Mouse (Mus musculus) lung, postnatal 0 days (tissue): ENCODE data around the gene Zfp292. TPM values are rescaled to one million over a fixed set of nuclear protein-coding genes. Genes with fewer than 3 reads are reported as not detected.

Source experiments
- ATAC-seq: fragments of 200-750 bp; cut with Nextera tagmentation; 2 replicates; pipeline ENCODE4 v1.8.0; 2017; ENCODE audit warnings: moderate library complexity
- DNase-seq: peaks from one replicate; pipeline ENCODE4 v3.0.0-alpha.2; 2016; ENCODE audit warnings: low spot score
- H3K27ac ChIP-seq: fragments of 300-500 bp; sonication (generic); 2 replicates; pipeline ENCODE4 v1.5.1; 2014; ENCODE audit warnings: antibody characterized with exemption, mild to moderate bottlenecking, low read length, mixed read lengths
- H3K27me3 ChIP-seq: fragments of 300-500 bp; sonication (generic); replicated peaks from 2 replicates; pipeline ENCODE4 v1.6.1; 2014; ENCODE audit warnings: low read length, mixed read lengths; ENCODE audit not compliant: insufficient read depth
- H3K36me3 ChIP-seq: fragments of 300-500 bp; sonication (generic); 2 replicates; pipeline ENCODE4 v1.6.1; 2014; ENCODE audit warnings: low read length, mixed read lengths; ENCODE audit not compliant: insufficient read depth
- H3K4me1 ChIP-seq: fragments of 300-500 bp; sonication (generic); 2 replicates; pipeline ENCODE4 v1.6.1; 2014; ENCODE audit warnings: antibody characterized with exemption, low read depth, low read length, mixed read lengths; ENCODE audit not compliant: insufficient read depth
- H3K4me2 ChIP-seq: fragments of 300-500 bp; sonication (generic); replicated peaks from 2 replicates; pipeline ENCODE4 v1.6.1; 2014; ENCODE audit warnings: low read depth, mild to moderate bottlenecking, low read length, moderate library complexity, mixed read lengths
- H3K4me3 ChIP-seq: fragments of 300-500 bp; sonication (generic); 2 replicates; pipeline ENCODE4 v1.5.1; 2014; ENCODE audit warnings: low read depth, low read length
- H3K9ac ChIP-seq: fragments of 300-500 bp; sonication (generic); replicated peaks from 2 replicates; pipeline ENCODE4 v1.6.1; 2014; ENCODE audit warnings: low read depth, mild to moderate bottlenecking
- H3K9me3 ChIP-seq: fragments of 300-500 bp; sonication (generic); 2 replicates; pipeline ENCODE4 v1.6.1; 2016; ENCODE audit warnings: low read length, mixed read lengths
- CTCF ChIP-seq: IDR thresholded peaks from 2 replicates; pipeline ENCODE4 v1.5.1; 2016; ENCODE audit warnings: antibody characterized with exemption, mild to moderate bottlenecking
- EP300 ChIP-seq: IDR thresholded peaks from 2 replicates; pipeline ENCODE4 v1.6.1; 2016; ENCODE audit warnings: antibody characterized with exemption, mild to moderate bottlenecking, control low read depth
- WGBS: fragments of 180-500 bp; shearing (Covaris S2); extraction: QIAGEN DNeasy Blood & Tissue Kit; methylation state at CpG from one replicate; pipeline ENCODE4 v1.1.7; 2014; 5-methylcytosine and 5-hydroxymethylcytosine counted together
- polyA plus RNA-seq: library from polyadenylated mRNA; unstranded; fragments of >200 nt; fragmentation: Nextera tagmentation; extraction: Ambion mirVana; gene quantifications from 2 replicates; pipeline ENCODE4 v1.2.1, GENCODE M21; 2015

The Zfp292 gene
- polyA plus RNA-seq, 1 experiment from 2014 or later, result 9.0 TPM

DNA sequence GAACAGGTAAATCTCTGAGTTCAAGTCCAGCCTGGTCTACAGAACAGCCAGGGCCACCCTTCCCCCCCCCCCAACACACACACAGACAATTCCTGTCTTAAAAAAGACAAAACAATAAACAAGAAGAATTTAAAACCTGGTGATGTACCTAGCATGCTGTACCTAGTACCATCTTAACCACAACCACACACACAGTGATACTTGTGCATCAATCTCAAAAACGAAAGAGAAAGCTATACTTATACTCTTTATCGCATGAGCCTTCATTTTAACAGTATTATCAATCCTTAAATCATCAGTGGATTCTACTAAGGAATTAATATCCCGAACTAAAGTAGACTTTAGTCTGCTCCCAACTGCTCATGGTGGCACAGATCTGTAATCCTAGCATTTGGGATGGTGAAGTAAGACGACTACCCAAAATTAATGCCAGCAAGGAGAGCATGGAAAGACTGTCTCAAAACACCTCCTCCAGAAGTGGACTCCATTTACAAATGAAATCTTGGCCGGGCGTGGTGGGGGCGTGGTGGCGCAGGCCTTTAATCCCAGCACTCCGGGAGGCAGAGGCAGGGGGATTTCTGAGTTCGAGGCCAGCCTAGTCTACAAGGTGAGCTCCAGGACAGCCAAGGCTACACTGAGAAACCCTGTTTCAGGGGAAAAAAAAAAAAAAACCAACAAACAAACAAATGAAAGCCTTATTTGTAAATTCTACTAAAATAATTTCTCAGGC is 1.7 kb downstream of the Zfp292 start:
- 77% methylated on average over 10 of the region's 10 CpGs for WGBS
- no peak for DNase-seq
- Histone ChIP-seq H3K9me3 (no peaks in the 10 kb centered on the region), H3K4me1 (peaks cover 11% of the 10 kb centered on the region; the same call in 1 of the 2 replicates), H3K9ac (0 out of 2 replicates have a peak overlapping the region, but pooled peaks have one; percentile 82), H3K4me3 (no peak overlapping the region), H3K27me3 (no peaks in the 10 kb centered on the region), H3K4me2 (peak overlapping the region; percentile 56; the same call in 1 of the 2 replicates), H3K36me3 (no peaks in the 10 kb centered on the region), H3K27ac (no peak overlapping the region)
- no peak for TF ChIP-seq CTCF
- no peak for TF ChIP-seq EP300
- ATAC-seq, result no peak

DNA sequence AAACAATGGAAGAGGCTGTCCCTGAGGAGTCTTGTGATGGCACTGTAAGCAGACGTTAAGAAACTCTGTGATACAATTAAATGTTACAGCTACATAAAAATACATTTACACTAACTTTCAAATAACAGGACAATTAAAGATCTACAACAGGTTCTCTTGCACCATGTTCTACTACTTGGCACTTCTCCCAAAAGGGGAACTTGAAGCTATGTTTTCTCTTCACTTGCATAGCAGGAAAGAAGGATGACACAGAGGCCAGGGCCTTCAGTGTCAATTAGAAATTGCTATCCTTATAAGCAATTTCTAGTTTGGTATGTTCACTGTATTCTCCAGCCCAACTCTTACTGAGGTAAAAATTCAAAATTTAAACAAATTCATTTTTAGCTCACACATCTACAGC is 8.5 kb downstream of the Zfp292 start:
- H3K4me1 ChIP-seq, result peaks cover 9% of the 10 kb centered on the region; the same call in 1 of the 2 replicates
- H3K36me3 ChIP-seq, result no peaks in the 10 kb centered on the region

DNA sequence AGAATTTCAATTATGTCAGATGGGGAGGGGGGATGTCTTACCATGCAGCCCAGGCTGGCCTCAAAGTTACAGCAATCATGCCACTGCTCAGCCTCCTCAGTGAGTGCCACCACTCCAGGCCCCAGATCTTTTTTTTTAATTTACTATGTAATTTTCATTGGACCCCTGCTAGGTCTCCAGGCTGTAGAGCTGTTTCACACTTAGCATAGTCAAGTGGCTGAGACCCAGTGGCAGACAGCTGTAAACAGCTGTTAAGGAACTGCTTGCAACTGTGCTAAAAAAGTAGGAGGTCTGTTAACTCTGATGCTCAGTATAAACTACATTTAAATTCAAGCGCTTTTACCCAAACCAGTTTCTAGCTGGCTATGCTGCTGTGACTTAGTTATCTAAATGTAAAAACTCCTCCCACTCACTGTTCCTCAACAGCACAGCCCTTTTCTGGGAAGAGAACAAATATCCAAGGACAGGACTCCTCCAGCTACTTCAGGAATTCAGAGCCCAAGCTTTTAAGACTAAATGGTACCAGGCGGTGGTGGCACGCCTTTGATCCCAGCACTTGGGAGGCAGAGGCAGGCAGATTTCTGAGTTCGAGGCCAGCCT is 9.8 kb downstream of the Zfp292 start:
- H3K27ac ChIP-seq, result no peak overlapping the region
- H3K9me3 ChIP-seq, result no peaks in the 10 kb centered on the region
- no peaks in the 10 kb centered on the region for H3K36me3 ChIP-seq
- DNase-seq (peak; percentile 64), ATAC-seq (peak; percentile 83)
- no peaks in the 10 kb centered on the region for H3K27me3 ChIP-seq
- TF ChIP-seq CTCF (no peak), EP300 (no peak)
- no peak overlapping the region for H3K4me3 ChIP-seq
- H3K9ac ChIP-seq, result no peak overlapping the region
- peaks cover 9% of the 10 kb centered on the region; the same call in 1 of the 2 replicates for H3K4me1 ChIP-seq
- 77% methylated on average over 4 of the region's 4 CpGs for WGBS
- no peak overlapping the region for H3K4me2 ChIP-seq

More for the DNA sequence above, 8.5 kb downstream of the Zfp292 start:
- Histone ChIP-seq H3K9ac (no peak overlapping the region), H3K9me3 (no peaks in the 10 kb centered on the region), H3K27ac (no peak overlapping the region), H3K4me3 (no peak overlapping the region), H3K27me3 (no peaks in the 10 kb centered on the region), H3K4me2 (no peak overlapping the region)
- ATAC-seq, result no peak
- DNase-seq, result no peak
- WGBS, result 70% methylated on average over 1 of the region's 1 CpGs
- TF ChIP-seq EP300 (no peak), CTCF (no peak)

DNA sequence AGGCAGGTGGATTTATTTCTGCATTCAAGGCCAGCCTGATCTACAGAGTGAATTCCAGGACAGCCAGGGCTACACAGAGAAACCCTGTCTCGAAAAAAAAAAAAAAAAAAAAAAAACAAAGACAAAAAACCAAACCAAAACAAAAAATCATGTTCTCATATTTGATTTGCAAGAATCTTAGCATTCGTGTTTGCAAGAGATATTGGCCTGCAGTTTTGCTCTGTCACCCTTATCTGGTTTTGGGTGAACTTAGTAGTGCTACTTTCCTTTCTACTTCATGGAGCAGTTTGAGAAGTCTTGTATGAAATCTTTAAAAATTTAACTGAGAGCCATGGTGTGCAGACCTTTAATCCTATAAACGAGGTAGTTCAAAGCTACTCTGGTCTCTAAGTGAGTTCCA is 12.9 kb downstream of the Zfp292 start:
- 86% methylated on average over 3 of the region's 3 CpGs for WGBS
- Histone ChIP-seq H3K36me3 (no peaks in the 10 kb centered on the region), H3K27me3 (no peaks in the 10 kb centered on the region), H3K4me3 (no peak overlapping the region), H3K4me1 (peaks cover 9% of the 10 kb centered on the region; the same call in 1 of the 2 replicates), H3K9me3 (no peaks in the 10 kb centered on the region), H3K9ac (no peak overlapping the region), H3K4me2 (no peak overlapping the region), H3K27ac (no peak overlapping the region)
- ATAC-seq, result no peak
- no peak for DNase-seq
- TF ChIP-seq CTCF, result no peak
- no peak for TF ChIP-seq EP300

DNA sequence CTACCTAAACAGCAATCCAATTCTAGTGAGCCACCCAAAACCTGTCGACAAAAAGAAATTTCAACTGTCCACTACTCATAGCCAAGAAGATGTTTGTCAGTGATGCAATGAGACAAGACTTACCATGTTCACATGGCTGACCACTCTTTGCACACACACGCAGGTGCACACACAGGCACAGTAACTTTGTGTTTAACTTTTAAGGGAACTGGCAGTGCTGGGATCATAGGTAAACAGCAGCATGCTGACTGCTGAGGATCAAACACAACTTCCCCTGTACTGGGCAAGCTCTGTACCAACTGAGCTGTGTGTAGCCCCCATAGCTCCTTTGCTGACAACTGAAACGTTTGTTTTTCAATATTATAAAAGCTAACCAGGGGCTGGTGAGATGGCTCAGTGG is 21.3 kb downstream of the Zfp292 start:
- Histone ChIP-seq H3K4me1 (peaks cover 4% of the 10 kb centered on the region; the same call in 1 of the 2 replicates), H3K9ac (no peak overlapping the region), H3K36me3 (no peaks in the 10 kb centered on the region), H3K27ac (no peak overlapping the region), H3K4me3 (no peak overlapping the region), H3K4me2 (no peak overlapping the region), H3K27me3 (no peaks in the 10 kb centered on the region), H3K9me3 (no peaks in the 10 kb centered on the region)
- no peak for ATAC-seq
- 73% methylated on average over 3 of the region's 3 CpGs for WGBS
- no peak for TF ChIP-seq EP300
- TF ChIP-seq CTCF, result no peak
- no peak for DNase-seq

DNA sequence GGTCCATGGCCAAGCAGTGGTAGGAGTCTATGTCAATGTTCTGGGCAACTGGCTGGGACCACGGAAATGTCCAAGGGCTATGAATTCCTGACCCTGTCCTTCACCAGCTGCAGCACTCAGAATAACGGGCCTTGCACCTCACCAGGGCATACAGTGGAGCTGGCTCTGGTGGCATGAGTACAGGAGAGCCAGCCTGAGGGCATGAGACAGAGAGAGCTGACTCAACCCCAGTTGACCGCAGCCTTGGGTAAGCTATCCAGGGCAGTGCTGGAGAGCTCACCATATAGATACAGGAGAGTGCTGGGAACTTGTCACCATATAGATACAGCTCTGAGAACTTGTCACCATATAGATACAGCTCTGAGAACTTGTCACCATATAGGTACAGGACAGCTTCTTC is 23.3 kb downstream of the Zfp292 start:
- H3K27me3 ChIP-seq, result no peaks in the 10 kb centered on the region
- no peak overlapping the region for H3K4me2 ChIP-seq
- H3K4me1 ChIP-seq, result peaks cover 4% of the 10 kb centered on the region; the same call in 1 of the 2 replicates
- DNase-seq, result no peak
- H3K9ac ChIP-seq, result no peak overlapping the region
- no peak overlapping the region for H3K27ac ChIP-seq
- no peak for ATAC-seq
- H3K4me3 ChIP-seq, result no peak overlapping the region
- no peaks in the 10 kb centered on the region for H3K9me3 ChIP-seq
- TF ChIP-seq CTCF (no peak), EP300 (no peak)
- no peaks in the 10 kb centered on the region for H3K36me3 ChIP-seq
- WGBS, result 89% methylated on average over 3 of the region's 3 CpGs
